Mouse (Mus musculus): Measurements from ENCODE around the gene Gm49601. TPM values are rescaled to one million over a fixed set of nuclear protein-coding genes. Genes with fewer than 3 reads are reported as not detected.

Gene Gm49601
- polyA plus RNA-seq, 1 experiment from 2014 or later, result 7.2 TPM

DNA sequence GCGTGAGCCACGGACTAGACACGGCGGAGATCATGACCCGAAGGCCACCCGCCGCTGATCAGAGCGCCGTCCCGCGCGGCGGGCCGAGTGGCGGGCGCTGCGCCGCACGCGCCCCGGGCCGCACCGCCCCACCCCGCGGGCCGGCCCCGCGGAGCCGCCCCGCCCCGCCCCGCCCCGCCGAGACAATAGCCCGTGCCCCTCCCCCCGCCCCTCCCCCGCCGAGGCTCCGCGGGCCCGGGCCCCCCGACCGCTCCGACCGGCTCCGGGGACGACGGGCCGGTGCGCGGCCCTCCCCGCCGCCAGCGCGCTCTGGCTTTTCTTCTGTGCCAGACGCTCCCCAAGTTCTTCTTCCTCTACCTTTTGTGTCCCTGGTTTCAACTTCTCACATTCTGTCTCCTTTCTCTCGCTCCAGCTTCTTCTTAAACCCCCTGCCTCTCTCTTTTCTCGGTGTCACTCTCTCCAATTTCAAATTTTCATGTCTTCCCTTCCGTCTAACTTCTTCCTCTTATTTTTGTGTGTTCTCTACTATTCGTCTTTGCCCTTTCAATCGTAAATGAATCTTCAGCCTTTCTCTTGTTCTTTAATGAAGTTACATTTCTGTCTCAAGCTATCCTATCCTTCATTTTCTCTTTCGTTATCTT is 39.2 kb downstream of the Gm49601 start:
- H3K27ac ChIP-seq (replicated peaks), result peak overlapping the region; percentile 71
- no peaks in the 10 kb centered on the region for H3K9me3 ChIP-seq (replicated peaks)
- peak overlapping the region; percentile 27 for H3K9ac ChIP-seq
- H3K27me3 ChIP-seq, result peaks cover 97% of the 10 kb centered on the region
- peaks cover 55% of the 10 kb centered on the region for H3K4me1 ChIP-seq
- no peak for ATAC-seq (ENCODE audit: insufficient number of reproducible peaks, low FRiP score, low TSS enrichment, low read depth)
- WGBS, result 2% methylated on average over 31 of the region's 62 CpGs
- peak overlapping the region; percentile 48 for H3K4me3 ChIP-seq (replicated peaks)
- peak overlapping the region; percentile 75 for H3K4me2 ChIP-seq (replicated peaks)
- H3K36me3 ChIP-seq, result no peaks in the 10 kb centered on the region

DNA sequence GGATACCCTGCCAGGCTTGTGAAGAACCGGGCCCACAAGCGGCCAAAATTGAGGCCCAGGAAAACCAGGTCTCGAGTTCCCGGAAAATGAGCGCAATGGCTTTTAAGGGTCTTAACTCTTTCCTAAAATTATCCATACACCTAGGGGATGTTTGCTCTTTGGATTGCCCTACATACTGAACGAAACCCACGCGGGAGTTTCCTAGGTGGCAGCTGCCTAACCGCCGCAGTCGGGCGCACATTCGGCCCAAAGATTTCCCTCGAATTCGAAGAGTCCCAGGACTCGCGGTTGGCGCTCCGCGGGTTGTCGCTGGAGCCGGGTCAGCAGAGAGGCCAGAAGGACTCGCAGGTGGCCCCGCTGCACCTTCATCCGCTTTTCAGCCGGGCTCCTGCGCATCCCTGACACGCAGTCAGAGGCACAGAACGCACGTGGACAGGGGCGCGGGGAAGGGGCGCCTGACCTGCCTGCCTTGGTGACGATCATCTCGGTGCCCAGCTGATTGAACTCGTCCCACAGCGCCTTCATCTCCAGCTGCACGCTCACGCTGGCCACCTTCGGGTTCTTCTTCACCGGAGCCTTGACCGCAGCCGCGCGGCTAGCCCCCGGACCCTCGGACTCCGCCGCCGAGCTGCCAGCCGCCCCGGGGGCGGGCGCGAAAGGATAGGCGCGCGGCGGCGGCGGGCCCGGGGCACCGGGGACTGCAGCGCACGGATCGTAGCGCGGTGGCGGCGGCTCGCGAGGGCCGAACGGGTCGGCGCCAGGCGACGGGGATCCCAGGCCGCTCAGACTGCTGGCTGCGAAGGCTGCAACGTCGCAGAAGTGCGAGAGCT is 39.9 kb downstream of the Gm49601 start:
- Histone ChIP-seq H3K4me2 (replicated peaks) (peak overlapping the region; percentile 75), H3K9me3 (replicated peaks) (no peaks in the 10 kb centered on the region), H3K4me1 (peaks cover 55% of the 10 kb centered on the region), H3K9ac (peak overlapping the region; percentile 27), H3K4me3 (replicated peaks) (peak overlapping the region; percentile 48), H3K27me3 (peaks cover 97% of the 10 kb centered on the region), H3K36me3 (no peaks in the 10 kb centered on the region), H3K27ac (replicated peaks) (peak overlapping the region; percentile 71)
- ATAC-seq (ENCODE audit: insufficient number of reproducible peaks, low FRiP score, low TSS enrichment, low read depth), result no peak
- WGBS, result 4% methylated on average over 82 of the region's 83 CpGs

DNA sequence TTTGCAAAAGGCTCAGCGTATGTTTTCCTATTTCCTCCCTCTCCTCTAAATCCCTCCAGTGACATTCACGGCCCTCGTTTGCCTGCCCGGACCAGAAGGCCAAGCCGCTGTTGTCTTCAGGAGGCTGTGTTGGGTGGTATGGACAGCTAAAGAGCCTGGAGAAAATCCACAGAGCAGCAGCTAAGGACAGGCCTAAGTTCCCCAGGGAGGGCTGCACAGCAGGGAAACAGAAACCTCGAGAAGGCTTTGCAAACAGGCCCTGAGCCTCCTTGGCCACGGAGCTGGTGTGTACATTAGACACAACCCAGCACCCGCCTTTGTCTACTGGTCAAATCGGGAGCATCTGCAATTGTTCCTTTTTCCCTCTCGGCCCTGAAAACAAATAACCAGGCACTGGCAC is 40.6 kb downstream of the Gm49601 start:
- H3K27me3 ChIP-seq, result peaks cover 97% of the 10 kb centered on the region
- peak overlapping the region; percentile 48 for H3K4me3 ChIP-seq (replicated peaks)
- ATAC-seq (ENCODE audit: insufficient number of reproducible peaks, low FRiP score, low TSS enrichment, low read depth), result no peak
- no peaks in the 10 kb centered on the region for H3K36me3 ChIP-seq
- no peak overlapping the region for H3K27ac ChIP-seq (replicated peaks)
- peaks cover 53% of the 10 kb centered on the region for H3K4me1 ChIP-seq
- WGBS, result 23% methylated on average over 10 of the region's 10 CpGs
- peak overlapping the region; percentile 75 for H3K4me2 ChIP-seq (replicated peaks)
- no peaks in the 10 kb centered on the region for H3K9me3 ChIP-seq (replicated peaks)
- peak overlapping the region; percentile 9; the same call in 1 of the 2 replicates for H3K9ac ChIP-seq

DNA sequence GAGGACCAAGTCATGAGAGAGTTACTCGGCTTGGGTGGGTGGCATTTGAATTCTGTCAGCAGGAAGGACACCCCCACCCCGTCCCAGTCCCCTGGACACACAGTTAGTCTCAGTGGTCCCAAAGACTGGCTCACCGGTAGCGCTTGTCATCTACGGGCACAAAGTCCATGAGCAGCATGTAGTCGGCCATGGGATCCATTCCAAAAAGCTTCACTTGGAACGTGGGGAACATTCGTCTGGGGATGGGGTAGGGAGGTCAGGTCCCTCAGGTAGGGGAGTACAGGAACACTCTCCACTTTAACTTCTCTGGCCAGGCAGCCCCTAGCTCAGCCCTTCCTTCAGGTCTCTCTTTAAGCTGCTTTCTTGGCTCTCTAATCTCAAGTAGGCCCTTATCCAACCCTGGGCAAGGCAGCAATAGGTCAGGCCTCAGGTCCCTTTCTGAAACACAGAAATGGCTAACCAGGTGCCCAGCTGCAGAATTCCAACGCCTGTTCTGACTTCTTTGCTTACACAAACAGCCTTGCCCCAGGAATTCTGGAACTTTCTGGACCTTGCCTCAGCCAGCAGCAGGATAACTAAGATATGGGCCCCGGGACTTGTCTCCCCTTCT is 41.2 kb downstream of the Gm49601 start:
- Histone ChIP-seq H3K4me2 (replicated peaks) (peak overlapping the region; percentile 75), H3K9me3 (replicated peaks) (no peaks in the 10 kb centered on the region), H3K4me3 (replicated peaks) (peak overlapping the region; percentile 48), H3K9ac (no peak overlapping the region), H3K4me1 (peaks cover 47% of the 10 kb centered on the region), H3K27ac (replicated peaks) (no peak overlapping the region), H3K36me3 (no peaks in the 10 kb centered on the region), H3K27me3 (peaks cover 97% of the 10 kb centered on the region)
- no peak for ATAC-seq (ENCODE audit: insufficient number of reproducible peaks, low FRiP score, low TSS enrichment, low read depth)
- WGBS, result 49% methylated on average over 10 of the region's 10 CpGs

DNA sequence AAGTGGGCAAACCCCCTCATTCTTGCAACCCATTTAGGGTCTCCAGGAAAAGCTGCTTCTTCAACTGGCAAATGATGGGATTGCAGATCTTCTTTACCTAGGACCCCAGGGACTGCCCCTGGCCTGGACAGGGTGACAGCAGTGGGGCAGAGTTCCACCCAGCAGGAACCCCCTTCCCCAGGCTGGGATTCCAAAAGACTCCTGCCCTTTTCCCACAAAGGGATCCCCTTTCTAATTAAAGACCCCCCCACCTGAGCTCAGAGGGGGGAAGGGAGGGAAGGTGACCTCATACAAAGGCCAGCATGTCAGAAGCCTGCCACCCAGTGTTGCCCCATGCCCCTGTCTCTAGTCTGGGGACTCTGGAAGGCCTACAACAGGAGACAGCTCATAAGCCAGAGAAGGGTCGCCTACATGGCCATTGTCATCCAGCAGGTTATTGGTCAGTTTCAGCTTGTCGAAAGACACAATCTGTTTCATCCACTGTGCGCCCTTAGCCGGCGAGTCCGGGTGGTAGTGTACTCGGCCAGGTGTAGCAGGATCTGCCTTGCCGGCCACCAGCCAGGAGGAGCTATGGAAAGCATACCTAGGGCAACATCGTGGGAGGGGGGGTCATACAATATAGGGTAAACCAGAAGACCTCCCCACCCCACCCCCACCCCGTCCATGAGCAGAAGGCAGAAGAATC is 42.4 kb downstream of the Gm49601 start:
- no peaks in the 10 kb centered on the region for H3K36me3 ChIP-seq
- H3K4me1 ChIP-seq, result peaks cover 42% of the 10 kb centered on the region
- peak overlapping the region; percentile 48 for H3K4me3 ChIP-seq (replicated peaks)
- peaks cover 94% of the 10 kb centered on the region for H3K27me3 ChIP-seq
- H3K4me2 ChIP-seq (replicated peaks), result peak overlapping the region; percentile 75
- H3K27ac ChIP-seq (replicated peaks), result no peak overlapping the region
- no peak for ATAC-seq (ENCODE audit: insufficient number of reproducible peaks, low FRiP score, low TSS enrichment, low read depth)
- no peak overlapping the region for H3K9ac ChIP-seq
- 42% methylated on average over 10 of the region's 10 CpGs for WGBS
- no peaks in the 10 kb centered on the region for H3K9me3 ChIP-seq (replicated peaks)

DNA sequence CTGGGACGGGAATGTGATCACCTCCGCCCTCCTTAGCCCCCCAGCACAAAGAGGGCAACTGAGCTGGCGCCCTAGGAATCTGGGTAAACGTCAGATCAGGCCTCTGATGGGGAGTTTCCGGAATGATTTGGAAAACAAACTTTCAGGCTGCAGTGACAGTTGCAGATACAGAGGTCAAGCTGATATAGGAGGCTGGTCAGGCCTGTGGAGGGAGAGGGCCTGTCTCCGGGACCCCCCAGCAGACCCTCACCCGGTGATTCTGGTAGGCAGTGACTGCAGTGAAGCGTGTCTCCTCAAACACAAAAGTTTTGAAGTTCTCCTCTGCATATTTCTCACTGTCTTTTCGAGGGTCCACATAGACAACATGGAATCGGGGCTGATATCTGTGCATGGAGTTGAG is 43.1 kb downstream of the Gm49601 start:
- peak overlapping the region; percentile 43 for H3K4me3 ChIP-seq (replicated peaks)
- WGBS, result 49% methylated on average over 10 of the region's 10 CpGs
- H3K9me3 ChIP-seq (replicated peaks), result no peaks in the 10 kb centered on the region
- no peaks in the 10 kb centered on the region for H3K36me3 ChIP-seq
- H3K4me1 ChIP-seq, result peaks cover 40% of the 10 kb centered on the region
- H3K4me2 ChIP-seq (replicated peaks), result peak overlapping the region; percentile 78
- H3K9ac ChIP-seq, result no peak overlapping the region
- no peak overlapping the region for H3K27ac ChIP-seq (replicated peaks)
- H3K27me3 ChIP-seq, result peaks cover 87% of the 10 kb centered on the region
- ATAC-seq (ENCODE audit: insufficient number of reproducible peaks, low FRiP score, low TSS enrichment, low read depth), result no peak

DNA sequence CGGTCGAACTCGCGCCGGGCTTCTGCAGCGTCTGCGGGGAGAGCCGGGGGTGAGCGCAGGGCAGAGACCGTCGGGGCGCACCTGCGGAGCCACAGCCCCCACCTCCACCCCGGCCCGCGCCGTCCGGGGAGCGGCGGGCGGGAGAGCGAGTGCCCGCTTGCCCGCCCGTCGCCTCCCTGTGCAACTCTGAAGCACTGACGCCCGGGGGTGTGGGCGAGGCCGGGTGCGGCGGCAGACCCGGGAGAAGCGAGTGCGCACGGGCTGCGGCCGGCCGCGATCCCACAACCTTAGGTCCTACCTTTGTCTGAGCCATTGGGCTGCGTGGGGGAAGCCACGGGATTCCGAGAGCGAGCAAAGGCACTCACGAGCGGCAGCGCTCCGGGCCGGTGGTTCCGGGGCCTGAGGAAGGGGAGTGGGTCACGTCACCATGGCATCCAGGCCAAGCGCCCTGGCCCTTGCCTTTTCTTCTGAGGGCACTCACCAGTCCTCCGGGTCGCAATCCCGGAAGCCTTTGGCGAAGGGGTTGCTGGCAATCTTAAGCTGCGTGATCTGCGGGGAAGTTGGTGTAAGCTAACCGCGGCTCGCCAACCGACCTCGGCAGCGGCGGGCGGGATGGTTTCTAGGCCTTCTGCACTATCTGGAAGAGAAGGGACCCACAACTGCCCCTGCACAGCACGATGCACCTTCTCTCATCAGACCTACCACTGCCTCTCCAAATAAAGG is 43.6 kb downstream of the Gm49601 start:
- no peak overlapping the region for H3K27ac ChIP-seq (replicated peaks)
- no peak for ATAC-seq (ENCODE audit: insufficient number of reproducible peaks, low FRiP score, low TSS enrichment, low read depth)

DNA sequence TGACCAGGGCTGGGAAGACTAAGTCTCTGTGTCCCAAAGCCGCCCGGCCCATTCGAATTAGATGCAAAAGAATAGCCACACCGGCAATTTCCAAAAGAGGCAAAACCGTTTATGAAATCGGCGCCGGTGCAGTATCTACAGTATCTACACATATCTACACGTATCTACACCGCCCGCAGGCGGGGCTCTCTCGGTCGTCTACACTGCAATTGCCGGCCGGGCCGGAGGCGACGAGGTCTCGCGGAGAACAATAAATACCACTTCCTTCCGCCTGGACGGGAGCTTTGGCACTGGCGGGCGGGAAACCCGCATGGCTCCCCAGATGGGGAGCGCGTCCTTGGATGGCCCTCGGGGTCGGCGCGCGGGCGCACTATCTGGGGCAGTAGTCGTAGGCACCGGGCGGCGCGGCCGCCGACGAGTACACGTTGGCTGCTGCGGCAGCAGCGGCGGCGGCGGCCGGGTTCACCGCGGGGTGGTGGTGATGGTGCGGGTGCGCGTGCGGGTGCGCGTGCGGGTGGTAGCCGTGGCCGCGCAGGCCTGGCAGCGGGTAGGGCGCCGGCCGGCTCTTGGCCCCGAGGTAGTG is 44.5 kb downstream of the Gm49601 start:
- WGBS, result 3% methylated on average over 62 of the region's 66 CpGs
- Histone ChIP-seq H3K4me2 (replicated peaks) (peak overlapping the region; percentile 78), H3K27me3 (peaks cover 76% of the 10 kb centered on the region), H3K36me3 (no peaks in the 10 kb centered on the region), H3K4me3 (replicated peaks) (peak overlapping the region; percentile 43), H3K9ac (peak overlapping the region; percentile 21; the same call in 1 of the 2 replicates), H3K9me3 (replicated peaks) (no peaks in the 10 kb centered on the region), H3K27ac (replicated peaks) (no peak overlapping the region), H3K4me1 (peaks cover 39% of the 10 kb centered on the region)
- ATAC-seq (ENCODE audit: insufficient number of reproducible peaks, low FRiP score, low TSS enrichment, low read depth), result no peak

More for the DNA sequence above, 43.6 kb downstream of the Gm49601 start:
- H3K4me1 ChIP-seq, result peaks cover 40% of the 10 kb centered on the region
- WGBS, result 5% methylated on average over 63 of the region's 67 CpGs
- H3K4me2 ChIP-seq (replicated peaks), result peak overlapping the region; percentile 78
- H3K9me3 ChIP-seq (replicated peaks), result no peaks in the 10 kb centered on the region
- no peak overlapping the region for H3K9ac ChIP-seq
- H3K36me3 ChIP-seq, result no peaks in the 10 kb centered on the region
- peak overlapping the region; percentile 43 for H3K4me3 ChIP-seq (replicated peaks)
- H3K27me3 ChIP-seq, result peaks cover 82% of the 10 kb centered on the region

DNA sequence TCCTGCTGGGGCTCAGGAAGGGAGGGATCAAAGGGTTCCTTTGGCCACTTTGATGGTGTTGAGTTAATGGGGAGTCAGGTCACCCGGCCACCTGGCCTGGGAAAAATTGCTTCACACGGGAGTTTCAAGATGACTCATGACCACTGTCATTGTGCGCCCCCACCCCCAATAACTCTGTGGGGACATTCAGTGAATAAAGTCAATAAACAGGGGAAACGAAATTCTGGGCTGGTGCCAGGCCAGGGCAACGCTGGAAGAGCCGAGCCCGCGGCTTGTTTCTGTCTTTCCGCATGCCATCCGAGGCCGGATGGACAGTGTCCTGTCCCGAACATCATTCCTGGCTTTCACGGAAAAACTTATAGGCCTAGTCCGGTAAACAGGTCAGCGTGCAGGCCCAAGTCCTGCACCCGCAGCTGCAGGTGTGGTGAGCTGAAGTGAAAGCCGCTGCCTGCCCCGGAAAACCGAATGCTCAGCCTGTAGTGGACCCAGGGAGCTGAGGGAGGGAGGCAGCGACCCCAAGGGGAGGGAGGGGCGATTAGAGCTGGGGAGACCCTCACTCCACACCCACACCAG is 45.1 kb downstream of the Gm49601 start:
- Histone ChIP-seq H3K9ac (0 out of 2 replicates have a peak overlapping the region, but pooled peaks have one; percentile 21), H3K36me3 (no peaks in the 10 kb centered on the region), H3K4me3 (replicated peaks) (peak overlapping the region; percentile 43), H3K27ac (replicated peaks) (no peak overlapping the region), H3K9me3 (replicated peaks) (no peaks in the 10 kb centered on the region), H3K27me3 (peaks cover 70% of the 10 kb centered on the region), H3K4me1 (peaks cover 33% of the 10 kb centered on the region), H3K4me2 (replicated peaks) (peak overlapping the region; percentile 78)
- ATAC-seq (ENCODE audit: insufficient number of reproducible peaks, low FRiP score, low TSS enrichment, low read depth), result no peak
- WGBS, result 15% methylated on average over 21 of the region's 21 CpGs

DNA sequence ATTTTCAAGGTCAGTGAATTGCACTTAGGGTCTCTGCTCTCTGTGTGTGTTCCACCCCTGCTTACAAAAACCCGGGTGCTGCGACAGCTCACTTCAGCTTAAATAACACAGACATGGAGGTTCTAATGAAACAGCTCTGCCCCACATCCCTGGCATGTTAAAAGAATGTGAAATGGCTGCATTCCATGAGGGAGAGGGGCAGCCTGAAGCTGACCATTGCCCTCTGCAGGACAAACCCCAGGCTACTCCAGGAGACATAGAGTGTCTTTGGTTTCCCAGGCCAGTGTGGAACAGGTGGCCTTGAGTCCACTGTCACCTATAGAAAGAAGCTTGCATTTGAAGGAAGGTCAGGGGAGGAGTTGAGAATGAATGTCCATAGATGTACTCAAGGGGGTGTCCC is 45.8 kb downstream of the Gm49601 start:
- no peak overlapping the region for H3K27ac ChIP-seq (replicated peaks)
- ATAC-seq (ENCODE audit: insufficient number of reproducible peaks, low FRiP score, low TSS enrichment, low read depth), result no peak
- peaks cover 62% of the 10 kb centered on the region for H3K27me3 ChIP-seq
- H3K4me3 ChIP-seq (replicated peaks), result no peak overlapping the region
- peaks cover 32% of the 10 kb centered on the region for H3K4me1 ChIP-seq
- no peak overlapping the region for H3K4me2 ChIP-seq (replicated peaks)
- H3K9me3 ChIP-seq (replicated peaks), result no peaks in the 10 kb centered on the region
- no peak overlapping the region for H3K9ac ChIP-seq
- no peaks in the 10 kb centered on the region for H3K36me3 ChIP-seq
- 46% methylated on average over 2 of the region's 2 CpGs for WGBS
